Mouse (Mus musculus): ENCODE measurements around the gene Rpl22l1.

Gene Rpl22l1

GRCm38 (mm10) chr3:28805301-28806097 lies at the start of gene Rpl22l1:
Gene Rpl22l1 (plus strand): TSS chr3:28805436.
- peak; percentile 98 for DNase-seq (ENCODE audit: low spot score in 2 of 2)

GRCm38 (mm10) chr3:28755477-28755876 lies 49.8 kb upstream of the Rpl22l1 start:
- DNase-seq (ENCODE audit: low spot score in 2 of 2) = no peak

- DNase-seq (ENCODE audit: low spot score in 2 of 2) = no peak
Measured at GRCm38 (mm10) chr3:28761225-28761789, 43.9 kb upstream of the Rpl22l1 start.

GRCm38 (mm10) chr3:28766935-28767334 lies 38.3 kb upstream of the Rpl22l1 start:
- DNase-seq (ENCODE audit: low spot score in 2 of 2) = no peak

- DNase-seq (ENCODE audit: low spot score in 2 of 2) = no peak
Measured at GRCm38 (mm10) chr3:28768222-28768621, 37.0 kb upstream of the Rpl22l1 start.

GRCm38 (mm10) chr3:28772919-28773318 lies 32.3 kb upstream of the Rpl22l1 start:
- peak in 1 of 2 experiments; percentile 9 for DNase-seq (ENCODE audit: low spot score in 2 of 2)

- DNase-seq (ENCODE audit: low spot score in 2 of 2) = no peak
Measured at GRCm38 (mm10) chr3:28775361-28775760, 29.9 kb upstream of the Rpl22l1 start.

- DNase-seq (ENCODE audit: low spot score in 2 of 2) = no peak
Measured at GRCm38 (mm10) chr3:28775958-28776357, 29.3 kb upstream of the Rpl22l1 start.

- DNase-seq (ENCODE audit: low spot score in 2 of 2) = no peak
Measured at GRCm38 (mm10) chr3:28776491-28776890, 28.7 kb upstream of the Rpl22l1 start.

GRCm38 (mm10) chr3:28780511-28780910 lies 24.7 kb upstream of the Rpl22l1 start:
- DNase-seq (ENCODE audit: low spot score in 2 of 2) = no peak

GRCm38 (mm10) chr3:28780994-28781393 lies 24.2 kb upstream of the Rpl22l1 start, which contains the start of gene Eif5a2:
Gene Eif5a2 (plus strand): TSS chr3:28781276.
- peak; percentile 91 to 94 for DNase-seq (ENCODE audit: low spot score in 2 of 2)

GRCm38 (mm10) chr3:28781422-28781821 lies 23.8 kb upstream of the Rpl22l1 start:
- no peak for DNase-seq (ENCODE audit: low spot score in 2 of 2)

- DNase-seq (ENCODE audit: low spot score in 2 of 2) = no peak
Measured at GRCm38 (mm10) chr3:28781848-28782247, 23.4 kb upstream of the Rpl22l1 start.

- DNase-seq (ENCODE audit: low spot score in 2 of 2) = no peak
Measured at GRCm38 (mm10) chr3:28784176-28784575, 21.1 kb upstream of the Rpl22l1 start.

- DNase-seq (ENCODE audit: low spot score in 2 of 2) = no peak
Measured at GRCm38 (mm10) chr3:28794835-28795234, 10.4 kb upstream of the Rpl22l1 start.

- no peak for DNase-seq (ENCODE audit: low spot score in 2 of 2)
Measured at GRCm38 (mm10) chr3:28808039-28808643, 2.9 kb downstream of the Rpl22l1 start.

- no peak for DNase-seq (ENCODE audit: low spot score in 2 of 2)
Measured at GRCm38 (mm10) chr3:28811441-28811840, 6.2 kb downstream of the Rpl22l1 start.

GRCm38 (mm10) chr3:28814361-28814760 lies 9.1 kb downstream of the Rpl22l1 start:
- DNase-seq (ENCODE audit: low spot score in 2 of 2) = peak in 1 of 2 experiments; percentile 9

- DNase-seq (ENCODE audit: low spot score in 2 of 2) = no peak
Measured at GRCm38 (mm10) chr3:28816010-28816540, 10.8 kb downstream of the Rpl22l1 start.

- DNase-seq (ENCODE audit: low spot score in 2 of 2) = no peak
Measured at GRCm38 (mm10) chr3:28826272-28826671, 21.0 kb downstream of the Rpl22l1 start.

- DNase-seq (ENCODE audit: low spot score in 2 of 2) = no peak
Measured at GRCm38 (mm10) chr3:28827605-28828004, 22.4 kb downstream of the Rpl22l1 start.

- DNase-seq (ENCODE audit: low spot score in 2 of 2) = no peak
Measured at GRCm38 (mm10) chr3:28829454-28829853, 24.2 kb downstream of the Rpl22l1 start.

Measured in natural killer cell, adult 2 months (primary cell).